Mouse (Mus musculus) adrenal gland, adult 8-10 months (tissue): Measurements from ENCODE around the gene Sdc4. TPM values are rescaled to one million over a fixed set of nuclear protein-coding genes. Genes with fewer than 3 reads are reported as not detected.
A peak's percentile ranks its signal among the peaks of the same experiment; 100 is the strongest.

Source experiments
- DNase-seq: peaks from one replicate; pipeline ENCODE4 v3.0.0; 2022
- total RNA-seq, 4 experiments: library from RNA; stranded (reverse); gene quantifications; 2 replicates each; pipeline ENCODE4 v1.2.4; 2022

Gene Sdc4
- 100 to 1,000 TPM in 2 of 4 experiments, 10 to 100 TPM in 2; 89.0 to 114 (median 105) TPM for total RNA-seq

- no peak for DNase-seq
Observed at GRCm38 (mm10) chr2:164443460-164444000, at the start of gene Sdc4. Gene Sdc4, minus strand, starts transcription at chr2:164443887.

GRCm38 (mm10) chr2:164487812-164488211, 44.1 kb upstream of the Sdc4 start:
- no peak for DNase-seq

GRCm38 (mm10) chr2:164487115-164487527, 43.4 kb upstream of the Sdc4 start:
- DNase-seq, result no peak

GRCm38 (mm10) chr2:164486258-164487114, 42.8 kb upstream of the Sdc4 start:
- no peak for DNase-seq

GRCm38 (mm10) chr2:164485681-164486257, 42.1 kb upstream of the Sdc4 start, which contains the start of gene Dbndd2:
Gene Dbndd2, plus strand, starts transcription at chr2:164486106.
- no peak for DNase-seq

GRCm38 (mm10) chr2:164473624-164474023, 29.9 kb upstream of the Sdc4 start, which contains the start of gene Trp53tg5:
Gene Trp53tg5, minus strand, starts transcription at chr2:164473724.
- DNase-seq, result no peak

GRCm38 (mm10) chr2:164470254-164470653, 26.6 kb upstream of the Sdc4 start:
- DNase-seq, result no peak

- no peak for DNase-seq
Observed at GRCm38 (mm10) chr2:164466787-164467186, 23.1 kb upstream of the Sdc4 start.

GRCm38 (mm10) chr2:164465161-164465560, 21.5 kb upstream of the Sdc4 start:
- no peak for DNase-seq

- DNase-seq, result peak; percentile 97
Observed at GRCm38 (mm10) chr2:164460745-164461551, 17.3 kb upstream of the Sdc4 start, which contains the start of gene Gm20458. Gene Gm20458, plus strand, starts transcription at chr2:164460967.

- peak; percentile 80 for DNase-seq
Observed at GRCm38 (mm10) chr2:164458535-164458934, 14.8 kb upstream of the Sdc4 start.

GRCm38 (mm10) chr2:164457942-164458341, 14.3 kb upstream of the Sdc4 start:
- no peak for DNase-seq

GRCm38 (mm10) chr2:164456864-164457300, 13.2 kb upstream of the Sdc4 start, which contains the start of gene Sys1:
Gene Sys1, plus strand, starts transcription at chr2:164456964.
- no peak for DNase-seq

GRCm38 (mm10) chr2:164456413-164456812, 12.7 kb upstream of the Sdc4 start:
- DNase-seq, result no peak

GRCm38 (mm10) chr2:164455421-164456190, 11.9 kb upstream of the Sdc4 start:
- no peak for DNase-seq

- peak; percentile 72 for DNase-seq
Observed at GRCm38 (mm10) chr2:164454846-164455245, 11.2 kb upstream of the Sdc4 start.

- DNase-seq, result no peak
Observed at GRCm38 (mm10) chr2:164453887-164454500, 10.3 kb upstream of the Sdc4 start.

GRCm38 (mm10) chr2:164453047-164453757, 9.5 kb upstream of the Sdc4 start:
- DNase-seq, result no peak

GRCm38 (mm10) chr2:164452000-164452676, 8.5 kb upstream of the Sdc4 start:
- DNase-seq, result no peak
